Mouse (Mus musculus) kidney, adult 11 months (tissue): ENCODE results near the gene Ccdc173.
"Not testable (repeated sequence)": the region's sequence is repeated elsewhere in the genome, so short reads cannot be mapped to it uniquely, and the experiment has no call there.

Source experiments
- DNase-seq: peaks from one replicate; pipeline ENCODE4 v3.0.0; 2022

Gene Ccdc173

GRCm38 (mm10) chr2:69789429-69790069 lies at the start of gene Ccdc173, which contains the start of gene Phospho2:
Gene Ccdc173 (minus strand): TSS chr2:69789575.
Gene Phospho2 (plus strand): TSS chr2:69789623.
- DNase-seq = peak; percentile 98

GRCm38 (mm10) chr2:69838707-69839106 lies 49.3 kb upstream of the Ccdc173 start:
- no peak for DNase-seq

GRCm38 (mm10) chr2:69837996-69838395 lies 48.6 kb upstream of the Ccdc173 start:
- no peak for DNase-seq

GRCm38 (mm10) chr2:69837244-69837967 lies 48.0 kb upstream of the Ccdc173 start:
- DNase-seq = no peak

- no peak for DNase-seq
Measured at GRCm38 (mm10) chr2:69830116-69830515, 40.7 kb upstream of the Ccdc173 start.

- DNase-seq = no peak
Measured at GRCm38 (mm10) chr2:69829680-69830079, 40.3 kb upstream of the Ccdc173 start.

- DNase-seq = no peak
Measured at GRCm38 (mm10) chr2:69828031-69828430, 38.7 kb upstream of the Ccdc173 start.

GRCm38 (mm10) chr2:69826380-69826779 lies 37.0 kb upstream of the Ccdc173 start:
- no peak for DNase-seq

- no peak for DNase-seq
Measured at GRCm38 (mm10) chr2:69825898-69826297, 36.5 kb upstream of the Ccdc173 start.

- no peak for DNase-seq
Measured at GRCm38 (mm10) chr2:69823129-69823677, 33.8 kb upstream of the Ccdc173 start.

- no peak for DNase-seq
Measured at GRCm38 (mm10) chr2:69822361-69823128, 33.2 kb upstream of the Ccdc173 start.

GRCm38 (mm10) chr2:69821711-69822110 lies 32.3 kb upstream of the Ccdc173 start, which contains the start of gene Klhl23:
Gene Klhl23 (plus strand): TSS chr2:69821944.
- no peak for DNase-seq

- DNase-seq = no peak
Measured at GRCm38 (mm10) chr2:69820201-69820600, 30.8 kb upstream of the Ccdc173 start.

- no peak for DNase-seq
Measured at GRCm38 (mm10) chr2:69818350-69819085, 29.1 kb upstream of the Ccdc173 start.

GRCm38 (mm10) chr2:69816575-69816974 lies 27.2 kb upstream of the Ccdc173 start:
- DNase-seq = no peak

GRCm38 (mm10) chr2:69811349-69811748 lies 22.0 kb upstream of the Ccdc173 start:
- not testable (repeated sequence) for DNase-seq

- DNase-seq = no peak
Measured at GRCm38 (mm10) chr2:69810169-69810568, 20.8 kb upstream of the Ccdc173 start.

GRCm38 (mm10) chr2:69804663-69805062 lies 15.3 kb upstream of the Ccdc173 start:
- not testable (repeated sequence) for DNase-seq

GRCm38 (mm10) chr2:69803756-69804155 lies 14.4 kb upstream of the Ccdc173 start:
- DNase-seq = no peak

GRCm38 (mm10) chr2:69802911-69803312 lies 13.5 kb upstream of the Ccdc173 start:
- DNase-seq = peak; percentile 49

GRCm38 (mm10) chr2:69790722-69791121 lies 1.3 kb upstream of the Ccdc173 start:
- no peak for DNase-seq

- DNase-seq = peak; percentile 84
Measured at GRCm38 (mm10) chr2:69790285-69790684, 910 bp upstream of the Ccdc173 start.
